Mouse (Mus musculus) G1E (cell line): Measurements from ENCODE around the gene Gm20489.

Source experiments
- CTCF ChIP-seq: IDR thresholded peaks from 2 replicates; pipeline ENCODE4 v1.5.1; 2012; ENCODE audit warnings: low read depth, low read length, inconsistent platforms, mixed read lengths
- GATA1 ChIP-seq: IDR thresholded peaks from 2 replicates; pipeline ENCODE4 v1.6.1; 2012; ENCODE audit warnings: borderline replicate concordance, low read length, inconsistent platforms, mixed read lengths
- POLR2AphosphoS5 ChIP-seq: IDR thresholded peaks from 2 replicates; pipeline ENCODE4 v1.6.1; 2012; ENCODE audit warnings: low read depth, low read length, inconsistent platforms; ENCODE audit not compliant: insufficient replicate concordance
- TAL1 ChIP-seq: conservative IDR thresholded peaks from 2 replicates; pipeline ENCODE4 v1.6.1; 2012; ENCODE audit warnings: low read depth, low read length, inconsistent platforms, mixed read lengths

GRCm38 (mm10) chrX:101273410-101273809 lies 4.6 kb upstream of the Gm20489 start:
- TF ChIP-seq GATA1: no peak
- TF ChIP-seq CTCF: no peak
- TF ChIP-seq TAL1: no peak
- TF ChIP-seq POLR2AphosphoS5: no peak
